ENCODE assay signal across 8 mouse cellular contexts in genomic region chr8:119412735-119413498, GRCm38 (mm10). TPM values are rescaled to one million over a fixed set of nuclear protein-coding genes. Genes with fewer than 3 reads are reported as not detected.
DNase-seq lines count a peak whose midpoint lies in the region; ATAC-seq and TF ChIP-seq lines count a peak whose summit lies in the region.

No protein-coding gene starts in this region.

- CTCF ChIA-PET in Patski (lab: Charles Lee) = interaction anchor here (0.8 to 5.9 kb wide), 21 partner anchors 13 to 263 kb away, joined by 3 to 78 read pairs (median 4); partner anchors contain the start of genes Mlycd and Taf1c

- WGBS in forebrain, postnatal 0 days = 9% methylated on average over 18 of the region's 18 CpGs
- WGBS in lung, postnatal 0 days = 13% methylated on average over 18 of the region's 18 CpGs

- in situ Hi-C loops in Patski (cut with MboI; ENCODE audit: low pct_unique_long_range_greater_than_20kb) = loop anchor here (5.0 to 10.0 kb wide), 3 partner anchors 34 to 192 kb away; partner anchors contain the start of genes Necab2 and Taf1c

- no peak for DNase-seq in Patski (ENCODE audit: low read depth, low spot score)
- DNase-seq in cerebellum, adult 18-20 months = peak; percentile 78 to 84
- peak; percentile 88 for DNase-seq in forebrain, postnatal 0 days
- DNase-seq in layer of hippocampus, postnatal 10 days (ENCODE audit: low spot score in 2 of 2) = peak; percentile 83 to 88
- DNase-seq in lung, postnatal 0 days (ENCODE audit: low spot score) = peak; percentile 75
- DNase-seq in retina, embryonic 14.5 days (ENCODE audit: low spot score) = peak; percentile 89
- DNase-seq in thymus, postnatal 25 days = peak; percentile 80

- peaks cover 41% of the 10 kb centered on the region for H3K36me3 ChIP-seq in forebrain, postnatal 0 days (ENCODE audit: insufficient read depth)
- H3K36me3 ChIP-seq in lung, postnatal 0 days (ENCODE audit: insufficient read depth, low read length) = peaks cover 17% of the 10 kb centered on the region; the same call in 1 of the 2 replicates

- no peaks in the 10 kb centered on the region for H3K27me3 ChIP-seq in Patski
- no peaks in the 10 kb centered on the region for H3K27me3 ChIP-seq in forebrain, postnatal 0 days (ENCODE audit: insufficient read depth, low read length)
- H3K27me3 ChIP-seq in lung, postnatal 0 days (replicated peaks; ENCODE audit: insufficient read depth, low read length) = no peaks in the 10 kb centered on the region

- H3K4me2 ChIP-seq in forebrain, postnatal 0 days (ENCODE audit: low read depth) = peak overlapping the region; percentile 40
- peak overlapping the region; percentile 57 for H3K4me2 ChIP-seq in lung, postnatal 0 days (replicated peaks; ENCODE audit: low read depth, low read length)

- no peak overlapping the region for H3K27ac ChIP-seq in forebrain, postnatal 0 days (ENCODE audit: low read depth, low read length)
- no peak overlapping the region for H3K27ac ChIP-seq in lung, postnatal 0 days (ENCODE audit: low read length)

- 0 out of 2 replicates have a peak overlapping the region, but pooled peaks have one; percentile 15 for H3K9ac ChIP-seq in forebrain, postnatal 0 days
- H3K9ac ChIP-seq in lung, postnatal 0 days (replicated peaks; ENCODE audit: low read depth) = peak overlapping the region; percentile 36; the same call in 1 of the 2 replicates

- POLR2A ChIA-PET in Patski (lab: Charles Lee) = interaction anchor here (0.8 to 1.7 kb wide), 6 partner anchors 11 to 93 kb away, joined by 3 to 6 read pairs (median 3); partner anchors contain the start of gene Osgin1

- no peaks in the 10 kb centered on the region for H3K4me1 ChIP-seq in forebrain, postnatal 0 days (ENCODE audit: insufficient read depth)
- H3K4me1 ChIP-seq in lung, postnatal 0 days (ENCODE audit: insufficient read depth, low read depth, low read length) = no peaks in the 10 kb centered on the region

- TF ChIP-seq CTCF in Patski (IDR thresholded peaks at IDR 0.05) = no peak
- TF ChIP-seq CTCF in forebrain, postnatal 0 days (IDR thresholded peaks at IDR 0.05; ENCODE audit: low read depth) = peak; percentile 97
- TF ChIP-seq CTCF in lung, postnatal 0 days (IDR thresholded peaks at IDR 0.05) = peak; percentile 98

- H3K4me3 ChIP-seq in forebrain, postnatal 0 days (ENCODE audit: low read depth, low read length) = no peak overlapping the region
- H3K4me3 ChIP-seq in lung, postnatal 0 days (ENCODE audit: low read depth, low read length) = no peak overlapping the region

- H3K9me3 ChIP-seq in forebrain, postnatal 0 days (ENCODE audit: low read length) = no peaks in the 10 kb centered on the region
- no peaks in the 10 kb centered on the region for H3K9me3 ChIP-seq in lung, postnatal 0 days (ENCODE audit: low read length)

- TF ChIP-seq EP300 in lung, postnatal 0 days (IDR thresholded peaks at IDR 0.05) = no peak

- ATAC-seq in Patski = peak; percentile 32
- ATAC-seq in forebrain, postnatal 0 days = peak; percentile 83
- peak; percentile 71 to 90 for ATAC-seq in hematopoietic stem cell, adult 5-6 weeks (replicated peaks in 1 of 2; ENCODE audit: insufficient read depth in 1 of 2, low FRiP score in 2 of 2, low TSS enrichment in 1 of 2, low read depth in 1 of 2, poor library complexity in 2 of 2, severe bottlenecking in 2 of 2)
- peak; percentile 69 for ATAC-seq in lung, postnatal 0 days

RNA-seq across cellular contexts. Expression of gene Mlycd, which starts 18.2 kb away (rescaled TPM):
- polyA plus RNA-seq in Patski (2021) = 25.7 TPM
- 27.6 and 27.9 TPM in 2 replicates for total RNA-seq in forebrain, postnatal 0 days (2014; rRNA removed)
- 20.3 and 21.3 TPM in 2 replicates for polyA plus RNA-seq in forebrain, postnatal 0 days (2015; fragmentation: Nextera tagmentation; extraction: Ambion mirVana)
- 4.1 and 10.1 TPM in 2 replicates for total RNA-seq in hematopoietic stem cell, adult 5-6 weeks (2017)
- 10 to 100 TPM; 20.3 to 22.3 TPM for total RNA-seq in layer of hippocampus, postnatal 10 days (2021)
- polyA plus RNA-seq in lung, postnatal 0 days (2015; fragmentation: Nextera tagmentation; extraction: Ambion mirVana) = 18.3 and 19.1 TPM in 2 replicates

RNA-seq across cellular contexts. Expression of gene Osgin1, which starts 21.0 kb away (rescaled TPM):
- 20.4 TPM for polyA plus RNA-seq in Patski (2021)
- total RNA-seq in forebrain, postnatal 0 days (2014; rRNA removed) = not detected in 2 replicates
- polyA plus RNA-seq in forebrain, postnatal 0 days (2015; fragmentation: Nextera tagmentation; extraction: Ambion mirVana) = 0.12 and 0.19 TPM in 2 replicates
- total RNA-seq in hematopoietic stem cell, adult 5-6 weeks (2017) = 7.1 and 8.5 TPM in 2 replicates
- under 1 TPM; 0.25 to 0.33 TPM for total RNA-seq in layer of hippocampus, postnatal 10 days (2021)
- polyA plus RNA-seq in lung, postnatal 0 days (2015; fragmentation: Nextera tagmentation; extraction: Ambion mirVana) = 9.7 and 14.0 TPM in 2 replicates

RNA-seq across cellular contexts. Expression of gene Necab2, which starts 33.6 kb away (rescaled TPM):
- polyA plus RNA-seq in Patski (2021) = 0.14 TPM
- total RNA-seq in forebrain, postnatal 0 days (2014; rRNA removed) = 41.1 and 58.5 TPM in 2 replicates
- polyA plus RNA-seq in forebrain, postnatal 0 days (2015; fragmentation: Nextera tagmentation; extraction: Ambion mirVana) = 35.0 and 56.1 TPM in 2 replicates
- total RNA-seq in hematopoietic stem cell, adult 5-6 weeks (2017) = not detected in 2 replicates
- total RNA-seq in layer of hippocampus, postnatal 10 days (2021) = 100 to 1,000 TPM; 112 to 114 TPM
- polyA plus RNA-seq in lung, postnatal 0 days (2015; fragmentation: Nextera tagmentation; extraction: Ambion mirVana) = 1.2 and 1.8 TPM in 2 replicates

Comparison
In these comparisons a context has a peak if more than half of its experiments do, and no peak if none do; other contexts are left out.
1. ATAC-seq: peak in every context shown above with its lines; median percentile 83 in forebrain, postnatal 0 days; 80 in hematopoietic stem cell, adult 5-6 weeks; 69 in lung, postnatal 0 days; 32 in Patski.
2. RNA of gene Necab2, which starts 33.6 kb away (total RNA-seq): 112 to 114 TPM in layer of hippocampus, postnatal 10 days and 41.1 to 58.5 TPM in forebrain, postnatal 0 days; not detected in hematopoietic stem cell, adult 5-6 weeks; every median in the first group is over 10 times any median in the second.